Mouse (Mus musculus) ovary, postnatal 10 days (tissue): Measurements from ENCODE around the gene Lefty2.
"Not testable (repeated sequence)": the region's sequence is repeated elsewhere in the genome, so short reads cannot be mapped to it uniquely, and the experiment has no call there.

Experiments
- DNase-seq: peaks from one replicate; pipeline ENCODE4 v3.0.0; 2022; ENCODE audit warnings: low spot score

Gene Lefty2

DNA sequence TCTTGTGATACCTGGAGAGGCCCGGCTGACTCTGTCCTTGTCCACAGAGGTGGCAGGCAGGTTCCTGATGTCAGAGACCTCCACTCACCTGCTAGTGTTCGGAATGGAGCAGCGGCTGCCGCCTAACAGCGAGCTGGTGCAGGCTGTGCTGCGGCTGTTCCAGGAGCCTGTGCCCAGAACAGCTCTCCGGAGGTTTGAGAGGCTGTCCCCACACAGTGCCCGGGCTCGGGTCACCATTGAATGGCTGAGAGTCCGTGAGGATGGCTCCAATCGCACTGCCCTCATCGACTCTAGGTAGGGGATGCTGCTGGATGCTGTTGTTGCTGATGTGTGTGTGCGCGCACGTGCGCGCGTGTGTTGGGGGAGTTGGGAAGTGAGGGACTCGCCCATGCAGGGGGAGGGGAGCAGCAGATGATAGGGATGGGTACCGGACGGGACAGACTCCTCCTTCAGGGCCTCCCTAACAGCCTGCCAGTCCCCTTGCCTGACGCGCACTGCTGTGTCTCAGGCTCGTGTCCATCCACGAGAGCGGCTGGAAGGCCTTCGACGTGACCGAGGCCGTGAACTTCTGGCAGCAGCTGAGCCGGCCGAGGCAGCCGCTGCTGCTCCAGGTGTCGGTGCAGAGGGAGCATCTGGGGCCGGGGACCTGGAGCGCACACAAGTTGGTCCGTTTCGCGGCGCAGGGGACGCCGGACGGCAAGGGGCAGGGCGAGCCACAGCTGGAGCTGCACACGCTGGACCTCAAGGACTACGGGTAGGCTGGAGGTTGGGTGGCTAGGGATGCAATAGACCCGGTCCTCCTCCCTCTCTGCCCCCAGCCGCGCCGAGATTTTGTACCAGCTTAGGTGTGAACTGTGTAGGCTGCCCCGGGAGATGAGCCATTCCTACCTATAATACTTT lies 1.4 kb downstream of the Lefty2 start:
- DNase-seq = not testable (repeated sequence)

DNA sequence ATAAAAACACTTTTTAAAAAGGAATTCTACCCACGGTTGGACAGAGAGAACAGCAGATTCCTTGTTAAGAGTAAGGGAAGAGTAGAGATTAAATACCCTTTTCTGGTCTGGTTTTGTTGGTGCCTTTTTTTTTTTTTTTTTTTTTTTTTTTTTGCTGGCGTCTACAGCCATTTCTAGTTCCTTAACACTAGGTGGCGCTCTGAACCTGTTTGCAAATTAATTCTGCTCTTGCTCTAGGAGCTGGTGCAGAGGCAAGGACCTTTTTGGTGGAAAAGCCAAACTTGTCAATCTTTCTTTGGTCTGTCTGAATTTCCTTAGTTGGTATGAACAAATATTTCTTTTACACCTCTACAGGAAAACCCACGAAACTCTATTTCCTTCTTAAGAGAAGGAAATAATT lies 8.2 kb downstream of the Lefty2 start:
- DNase-seq = no peak

DNA sequence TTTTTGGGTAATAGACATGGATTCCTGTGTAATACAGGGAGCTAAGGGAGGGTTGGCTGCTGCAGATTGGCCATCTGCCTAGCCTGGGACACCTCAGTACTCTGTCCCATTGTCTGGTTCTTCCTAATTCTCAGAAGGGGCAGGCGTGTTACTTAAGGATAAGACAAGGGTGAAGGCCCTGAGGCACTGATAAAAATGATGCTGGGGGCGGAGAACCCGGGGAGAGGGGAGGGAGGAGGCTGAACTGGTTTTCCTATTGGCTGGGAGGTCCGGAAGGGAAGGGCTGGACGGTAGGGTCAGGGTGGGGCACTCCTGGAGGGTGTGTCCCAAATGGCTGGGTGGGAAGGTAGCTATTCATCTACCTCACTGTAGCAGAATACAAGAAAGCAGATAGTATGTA lies 10.0 kb downstream of the Lefty2 start:
- no peak for DNase-seq

DNA sequence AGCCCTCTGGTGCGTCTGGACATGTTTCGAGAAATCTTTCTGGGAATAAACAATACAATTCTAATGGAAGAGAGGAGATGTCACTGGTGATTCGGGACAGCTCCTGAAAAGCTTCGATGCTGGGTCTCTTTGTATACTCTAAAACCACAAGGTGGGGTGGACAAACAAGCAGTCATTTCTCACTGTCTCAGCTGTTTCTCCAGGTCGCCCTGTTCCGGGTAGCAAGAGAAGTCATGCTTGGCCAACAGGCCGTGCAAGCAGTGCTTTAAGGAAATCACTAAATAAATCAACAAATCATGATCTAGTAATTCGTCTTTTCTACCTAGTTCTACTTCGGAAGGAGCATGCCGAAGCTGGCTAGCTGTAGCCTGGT lies 10.7 kb downstream of the Lefty2 start:
- no peak for DNase-seq

DNA sequence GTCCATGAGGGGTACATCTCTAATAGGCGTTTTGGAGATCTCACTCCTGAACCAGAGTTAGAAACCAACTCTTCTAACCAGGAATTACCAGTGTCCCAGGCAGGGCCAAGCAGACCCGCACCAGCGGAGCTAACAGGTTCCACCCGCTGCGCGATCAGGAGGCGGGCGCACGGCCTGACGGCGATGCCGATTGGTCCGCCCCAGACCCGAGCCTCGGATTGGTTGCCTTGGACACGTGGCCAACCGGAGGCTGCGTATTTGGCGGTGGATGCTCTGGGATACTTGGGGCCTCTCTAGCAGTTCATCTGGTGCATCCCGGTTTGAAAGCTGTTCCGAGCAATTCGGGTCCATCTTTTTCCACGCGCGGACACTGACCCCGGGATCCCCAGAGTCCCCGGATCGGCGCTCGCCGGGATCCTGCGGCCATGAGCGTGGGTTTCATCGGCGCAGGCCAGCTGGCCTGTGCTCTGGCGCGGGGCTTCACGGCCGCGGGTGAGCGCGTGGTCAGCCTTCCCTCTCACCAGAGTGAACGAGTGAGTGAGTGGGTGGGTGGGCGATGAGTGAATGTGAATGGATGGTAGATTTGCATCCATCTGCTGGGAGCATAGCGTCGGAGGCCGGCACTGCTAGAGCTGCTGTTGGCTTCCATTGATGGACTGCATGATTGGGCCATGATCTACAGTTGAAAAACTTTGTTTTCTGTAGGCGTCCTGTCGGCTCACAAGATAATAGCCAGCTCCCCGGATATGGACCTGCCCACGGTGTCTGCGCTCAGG lies 11.3 kb downstream of the Lefty2 start, which contains the start of gene Pycr2:
Gene Pycr2 (plus strand): TSS at position 255 of the 776 bp plus-strand sequence.
- peak; percentile 84 for DNase-seq

DNA sequence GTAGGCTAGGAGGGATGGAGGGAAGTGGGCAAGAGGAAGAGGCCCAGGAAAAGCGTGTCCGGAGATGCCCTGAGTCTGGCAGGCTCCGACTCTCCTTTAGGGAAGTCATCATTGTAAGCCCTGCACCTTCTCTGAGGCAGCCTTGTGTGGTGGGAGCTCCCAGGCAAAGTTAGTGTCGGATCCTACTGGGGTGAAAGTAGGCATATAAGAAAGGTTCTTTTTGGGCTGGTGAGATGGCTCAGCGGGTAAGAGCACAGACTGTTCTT lies 11.8 kb downstream of the Lefty2 start:
- no peak for DNase-seq

DNA sequence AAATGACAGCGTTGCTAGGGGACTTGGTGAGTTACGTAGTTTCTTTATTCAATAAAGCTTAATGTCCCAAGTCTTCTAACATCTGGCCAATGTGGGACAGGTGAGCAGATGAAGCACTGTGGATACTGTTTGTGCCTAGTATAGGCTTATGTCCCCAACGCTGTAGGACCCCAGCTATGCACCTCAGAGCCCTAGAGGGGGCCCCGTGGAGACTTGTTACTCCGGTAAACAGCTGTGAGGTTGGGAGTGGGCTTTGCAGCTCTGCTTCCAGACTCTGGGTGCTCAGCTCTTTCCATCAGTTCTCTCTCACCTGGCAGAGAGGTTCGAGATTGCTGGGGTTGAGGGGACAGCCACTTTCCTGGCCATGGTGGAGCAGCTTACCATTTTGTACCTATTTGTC lies 12.4 kb downstream of the Lefty2 start:
- no peak for DNase-seq

DNA sequence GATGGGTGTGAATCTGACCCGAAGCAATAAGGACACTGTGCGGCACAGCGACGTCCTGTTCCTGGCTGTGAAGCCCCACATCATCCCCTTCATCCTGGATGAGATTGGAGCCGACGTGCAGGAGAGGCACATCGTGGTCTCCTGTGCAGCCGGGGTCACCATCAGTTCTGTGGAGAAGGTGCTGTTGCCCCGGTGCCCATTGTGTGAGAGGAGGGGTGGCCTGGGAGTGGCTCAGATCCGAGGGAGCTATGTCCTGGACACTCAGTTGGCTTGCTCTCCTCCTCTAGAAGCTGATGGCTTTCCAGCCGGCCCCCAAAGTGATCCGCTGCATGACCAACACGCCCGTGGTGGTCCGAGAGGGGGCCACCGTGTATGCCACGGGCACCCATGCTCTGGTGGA lies 13.0 kb downstream of the Lefty2 start:
- DNase-seq = no peak

DNA sequence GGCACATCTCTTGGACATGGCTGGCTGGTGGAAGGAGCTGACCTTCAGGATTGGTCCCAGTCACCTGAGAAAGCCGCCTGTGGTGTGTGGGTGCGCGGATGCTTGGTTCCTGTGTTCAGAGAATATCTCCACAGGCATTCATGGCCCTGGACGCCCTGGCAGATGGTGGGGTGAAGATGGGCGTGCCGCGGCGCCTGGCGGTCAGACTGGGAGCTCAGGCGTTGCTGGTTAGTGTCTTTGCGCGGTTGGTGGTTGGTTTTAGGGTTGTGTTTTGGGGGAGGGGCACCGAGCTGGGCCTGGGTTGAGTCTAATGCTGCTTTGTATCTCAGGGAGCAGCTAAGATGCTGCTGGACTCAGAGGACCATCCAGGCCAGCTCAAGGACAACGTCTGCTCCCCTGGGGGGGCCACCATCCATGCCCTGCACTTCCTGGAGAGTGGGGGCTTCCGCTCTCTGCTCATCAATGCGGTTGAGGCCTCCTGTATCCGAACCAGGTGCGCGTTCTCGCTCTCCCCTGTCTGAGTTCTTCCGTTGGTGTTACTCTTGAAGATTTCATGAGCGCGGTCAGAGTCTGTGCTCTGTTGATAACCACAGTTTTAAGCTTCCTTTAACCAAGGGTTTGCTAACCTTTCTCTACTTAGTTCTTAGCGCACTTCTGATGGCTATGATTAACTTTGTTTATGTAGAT lies 13.7 kb downstream of the Lefty2 start:
- DNase-seq = no peak

DNA sequence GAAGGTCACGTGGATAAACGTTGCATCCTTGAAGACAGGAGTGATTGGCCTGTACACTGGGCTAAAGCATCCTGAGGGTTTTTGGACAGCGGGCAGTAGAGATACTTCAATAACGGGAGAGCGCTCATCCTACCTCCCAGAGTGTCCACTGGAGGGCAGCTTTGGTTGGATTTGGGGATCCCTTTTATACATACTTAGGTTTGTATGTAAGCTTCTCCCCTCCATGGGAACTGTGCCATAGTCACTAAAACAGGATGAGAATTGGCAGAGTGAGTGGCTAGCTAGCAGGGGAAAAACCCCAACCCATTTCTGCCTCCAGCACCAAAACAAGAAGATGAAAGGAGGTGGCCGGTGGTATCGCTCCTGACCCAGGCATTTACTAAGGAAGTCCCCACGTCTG lies 18.2 kb downstream of the Lefty2 start:
- no peak for DNase-seq

DNA sequence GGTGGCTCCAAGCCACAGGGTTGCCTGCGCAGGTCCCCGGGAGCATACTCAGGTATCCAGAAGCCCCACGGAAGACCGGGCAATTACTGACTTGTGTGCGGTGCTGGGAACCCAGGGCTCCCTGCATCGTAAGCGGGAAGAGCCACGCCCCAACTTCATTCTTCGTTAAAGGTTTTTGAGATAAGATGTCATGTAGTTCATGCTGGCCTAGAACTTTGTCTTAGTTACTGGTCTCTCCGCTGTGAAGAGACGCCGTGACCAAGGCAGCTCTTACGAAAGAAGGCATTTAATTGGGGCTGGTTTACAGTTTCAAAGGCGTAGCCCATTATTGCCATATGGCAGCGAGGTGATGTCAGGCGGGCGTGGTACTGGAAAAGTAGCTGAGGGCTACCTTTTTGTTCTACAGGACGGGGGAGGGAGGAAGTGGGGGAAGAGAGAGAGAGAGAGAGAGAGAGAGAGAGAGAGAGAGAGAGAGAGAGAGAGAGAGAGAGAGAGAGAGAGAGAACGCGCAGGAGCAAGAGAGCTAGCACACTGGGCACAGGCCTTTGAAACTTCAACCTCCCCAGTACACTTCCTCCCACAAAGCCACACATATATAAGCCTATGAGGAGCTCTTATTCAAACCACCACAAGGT lies 18.9 kb downstream of the Lefty2 start:
- DNase-seq = no peak

DNA sequence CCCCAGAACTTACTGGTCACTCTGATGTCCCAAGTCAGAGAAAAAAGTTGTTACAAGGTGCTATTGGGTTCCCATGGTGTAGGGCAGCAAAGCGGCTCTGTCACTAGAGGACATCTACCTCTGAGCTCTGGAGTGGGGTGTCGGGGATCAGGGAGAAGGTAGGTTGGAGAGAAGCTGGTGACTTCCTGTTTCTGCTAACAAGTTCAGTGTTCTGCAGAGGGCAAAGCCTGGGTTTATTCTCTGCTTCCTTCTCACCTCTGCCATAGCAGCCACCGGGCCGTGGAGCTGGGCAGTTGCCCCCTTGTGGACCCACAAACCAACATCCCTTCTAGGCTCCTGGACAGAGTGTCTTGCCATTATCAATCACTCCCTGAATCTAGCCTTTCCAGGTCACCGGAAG lies 19.9 kb downstream of the Lefty2 start:
- DNase-seq = no peak

DNA sequence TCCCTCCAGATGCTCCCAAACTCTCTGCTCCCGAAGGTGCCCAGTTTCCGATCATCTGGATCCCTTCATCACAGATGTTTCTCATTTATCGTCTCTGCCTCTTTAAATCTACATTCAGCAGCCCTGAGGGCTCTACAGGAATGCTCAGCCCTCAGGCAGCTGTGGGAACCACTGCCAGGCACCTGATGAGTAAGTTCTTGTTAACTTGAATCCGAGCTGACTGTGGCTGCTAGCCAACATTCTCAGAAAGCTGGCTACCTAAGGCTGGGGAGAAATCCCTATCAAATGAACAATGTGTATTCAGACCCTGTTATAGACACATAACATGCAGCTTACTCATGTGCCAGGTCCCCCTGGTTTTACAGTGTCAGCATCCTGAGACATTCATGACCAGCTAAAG lies 20.9 kb downstream of the Lefty2 start:
- no peak for DNase-seq

DNA sequence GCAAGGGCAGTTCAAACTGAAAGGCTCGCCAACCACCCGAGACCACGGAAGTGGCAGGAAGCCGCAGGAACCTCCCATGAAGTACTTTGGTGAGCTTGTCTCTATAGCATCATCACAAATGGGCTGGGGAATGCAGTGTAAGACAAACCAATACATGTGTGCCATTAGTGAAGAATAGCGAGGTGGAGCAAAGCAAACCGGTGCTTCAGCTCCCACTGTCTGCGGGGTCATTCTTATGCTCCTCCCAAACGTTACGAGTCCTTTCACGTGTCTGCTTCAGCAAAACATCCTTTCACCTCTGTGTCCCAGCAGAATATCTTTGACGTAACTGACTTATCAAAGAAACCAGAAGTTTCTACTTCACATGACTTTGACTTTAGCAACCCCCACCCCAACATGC lies 23.5 kb downstream of the Lefty2 start:
- DNase-seq = no peak

DNA sequence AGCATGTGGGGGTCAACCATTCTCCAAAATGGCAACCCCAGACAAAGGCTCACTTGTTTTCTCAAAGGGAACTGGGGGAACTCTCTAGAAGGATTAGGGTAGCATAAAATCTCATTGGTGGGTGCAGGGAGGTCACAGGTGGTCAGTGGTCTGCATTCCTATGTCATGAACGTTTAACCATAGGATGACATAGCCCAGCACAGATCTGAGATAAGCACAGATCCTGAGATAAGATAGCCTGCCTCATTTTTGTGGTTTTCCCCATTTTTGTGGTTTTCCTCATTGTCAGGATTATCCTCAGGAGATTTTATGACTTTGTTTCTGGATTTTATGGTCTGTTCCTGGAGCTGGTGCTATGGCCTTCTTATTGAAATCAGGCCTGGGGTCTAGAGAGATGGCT lies 24.1 kb downstream of the Lefty2 start:
- no peak for DNase-seq

DNA sequence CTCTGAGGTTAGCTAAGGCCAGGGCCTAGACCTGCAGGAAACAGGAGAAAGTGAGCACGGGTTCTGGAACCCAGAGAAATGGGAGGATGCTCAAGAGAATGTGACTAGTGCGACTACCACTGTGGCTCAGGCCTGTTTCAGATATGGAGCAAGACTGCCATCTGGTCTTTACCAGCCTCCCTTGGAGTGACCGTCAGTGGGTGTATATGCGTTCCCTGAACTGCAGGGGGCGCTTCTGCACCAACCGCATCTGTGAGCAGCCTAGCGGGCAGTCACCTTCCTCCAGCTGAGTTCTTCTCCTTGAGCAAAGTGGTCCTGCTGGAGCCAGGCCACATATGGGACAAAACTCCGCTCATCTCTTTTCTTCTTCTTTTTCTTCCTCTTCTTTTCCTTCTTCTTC lies 26.8 kb downstream of the Lefty2 start:
- DNase-seq = no peak

DNA sequence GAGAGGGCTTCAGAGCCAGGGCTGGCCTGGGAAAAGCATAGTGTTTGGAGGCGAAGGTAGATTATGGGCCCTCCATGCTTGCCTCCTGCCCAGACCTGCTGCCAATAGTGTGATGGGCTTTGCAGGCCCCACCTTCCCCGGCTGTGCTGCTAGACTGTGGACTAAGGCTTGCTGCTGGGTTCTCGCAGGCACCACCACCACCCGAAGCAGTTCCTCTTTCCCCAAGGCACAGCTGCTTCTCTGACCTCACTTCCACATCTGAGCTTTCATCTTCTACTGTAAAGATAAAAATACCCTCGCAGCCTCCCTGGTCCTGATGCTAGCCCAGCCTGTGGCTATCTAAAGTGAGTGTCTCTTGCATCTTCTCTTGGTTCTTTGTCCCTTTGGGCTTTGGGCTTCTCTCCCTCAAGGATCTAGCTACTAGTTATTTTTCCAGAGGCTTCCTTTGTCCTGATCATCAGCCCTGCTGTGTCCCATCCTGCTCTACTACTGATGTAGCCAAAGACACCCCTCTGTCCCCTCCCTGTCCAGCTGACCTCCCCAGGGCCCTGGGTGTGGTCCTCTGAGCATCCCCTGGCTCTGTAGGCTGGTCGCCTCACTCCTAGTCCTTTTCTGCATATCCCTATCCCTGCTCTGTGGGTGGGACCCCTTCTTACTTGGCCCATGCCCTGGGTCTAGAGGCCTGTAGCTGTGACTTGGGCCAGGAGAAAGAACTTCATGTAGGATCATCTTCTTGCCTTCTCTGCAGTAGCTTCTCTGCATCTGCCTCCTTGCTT lies 29.6 kb downstream of the Lefty2 start:
- no peak for DNase-seq

DNA sequence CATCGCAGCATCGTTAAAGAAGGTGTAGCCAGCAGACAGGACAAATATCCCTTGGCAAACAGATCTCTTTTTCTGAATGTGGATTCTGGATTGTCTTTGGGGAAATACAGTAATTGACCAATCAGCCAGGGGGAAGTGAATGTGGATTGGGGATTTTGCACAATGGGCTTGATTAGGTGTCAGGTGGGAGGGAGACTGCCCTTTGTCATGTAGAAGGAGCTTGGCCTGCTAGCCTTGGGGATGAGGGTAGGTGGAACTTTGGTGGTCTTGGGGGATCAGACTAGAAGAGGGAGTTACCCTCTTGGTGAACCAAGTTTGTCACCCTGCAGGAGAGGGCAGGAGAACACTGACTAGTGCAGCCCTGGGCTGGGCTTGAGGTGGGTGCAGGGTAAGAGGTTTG lies 31.8 kb downstream of the Lefty2 start:
- no peak for DNase-seq

DNA sequence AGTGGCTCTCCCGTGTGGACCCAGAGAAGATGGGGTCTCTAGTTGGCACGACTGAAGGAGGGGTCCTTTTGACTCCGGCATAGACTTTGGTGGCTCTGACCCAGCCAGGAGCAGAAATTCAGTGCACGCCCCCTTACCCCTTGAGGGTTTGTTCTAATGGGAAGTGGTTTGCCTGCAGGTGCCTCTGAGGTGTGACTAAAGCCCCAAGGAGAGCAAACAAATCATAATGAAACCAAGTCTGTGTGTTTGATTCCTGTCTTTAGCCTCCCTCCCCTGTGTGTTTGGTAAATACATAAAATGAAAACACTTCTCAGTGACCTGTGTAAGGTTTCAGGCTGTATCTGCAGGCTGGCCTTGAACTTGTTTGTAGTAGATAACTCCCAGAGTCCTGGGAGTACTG lies 33.4 kb downstream of the Lefty2 start:
- no peak for DNase-seq

DNA sequence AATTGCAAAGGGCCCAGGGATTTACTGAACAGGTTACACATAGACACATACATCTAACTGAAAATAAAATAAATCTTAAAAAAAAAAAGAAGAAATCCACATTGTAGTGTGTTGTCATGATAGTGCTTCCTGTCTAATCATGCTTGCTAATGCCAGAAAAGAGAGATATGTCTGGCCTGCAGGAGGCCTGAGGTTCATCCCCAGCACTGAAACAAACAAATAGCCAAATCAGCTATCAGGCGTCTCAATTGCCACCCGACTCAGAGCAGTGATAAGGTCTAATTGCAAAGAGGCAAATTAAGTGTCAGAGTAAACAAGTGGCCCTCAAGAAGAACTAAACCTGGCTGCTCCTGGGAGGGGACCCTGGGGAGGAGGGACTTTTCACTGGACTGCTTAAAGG lies 36.7 kb downstream of the Lefty2 start:
- DNase-seq = no peak

DNA sequence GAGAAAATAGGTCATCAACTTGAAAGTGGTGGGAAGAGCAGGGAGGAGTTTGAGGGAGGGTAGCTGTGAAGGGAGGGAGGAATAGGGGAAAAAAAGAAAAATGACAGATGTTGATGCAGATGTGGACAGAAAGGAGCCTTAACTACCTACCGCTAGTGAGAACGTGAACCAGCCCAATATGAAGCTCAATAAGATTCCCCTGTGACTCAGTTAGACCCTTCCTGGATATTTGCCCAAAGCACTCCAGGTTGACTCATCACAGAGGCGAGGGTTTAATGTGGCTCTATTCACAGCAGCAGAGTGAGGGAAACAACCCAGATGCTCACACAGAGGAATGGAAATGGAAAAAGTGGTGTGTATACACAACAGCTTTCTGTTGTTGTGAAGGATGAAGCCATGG lies 38.2 kb downstream of the Lefty2 start:
- DNase-seq = no peak

DNA sequence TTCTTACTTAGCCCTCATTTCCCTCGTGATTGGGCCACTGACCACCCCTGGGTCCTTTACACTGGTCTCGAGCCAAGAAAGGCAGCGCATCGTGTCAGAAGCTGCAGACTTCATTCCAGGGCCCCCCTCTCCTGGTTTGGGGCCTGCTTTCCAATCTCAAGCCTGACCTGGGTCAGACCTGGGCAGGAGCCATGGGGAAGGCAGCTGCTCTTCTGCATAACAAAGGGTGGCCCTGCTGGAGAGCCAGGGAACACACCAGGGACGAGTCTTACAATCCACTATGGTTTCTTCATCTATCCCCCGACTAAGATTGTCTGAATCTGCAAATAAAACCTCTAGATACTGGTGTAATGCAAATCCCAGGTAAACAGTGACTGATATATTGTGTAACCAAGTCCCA lies 40.8 kb downstream of the Lefty2 start:
- DNase-seq = no peak
